Mouse (Mus musculus) CH12.LX (cell line): ENCODE measurements around the gene Atxn7l1. TPM values are rescaled to one million over a fixed set of nuclear protein-coding genes. Genes with fewer than 3 reads are reported as not detected.
A peak's percentile ranks its signal among the peaks of the same experiment; 100 is the strongest.

Experiments
- DNase-seq: peaks from one replicate; pipeline ENCODE4 v3.0.0-alpha.2; 2013; ENCODE audit errors: extremely low read depth
- H3K27ac ChIP-seq: 2 replicates; pipeline ENCODE4 v1.5.1; 2012; ENCODE audit warnings: low read depth, mild to moderate bottlenecking, control low read depth, moderate library complexity; ENCODE audit not compliant: insufficient read depth
- H3K27me3 ChIP-seq: replicated peaks from 2 replicates; pipeline ENCODE3; 2012; ENCODE audit warnings: inconsistent platforms
- H3K36me3 ChIP-seq, 2 experiments: replicated peaks in 1 of 2; 2 replicates each; pipeline versions ENCODE3 to v1.6.1; 2012; ENCODE audit warnings: inconsistent platforms in 1 of 2, low read length in 1 of 2, mild to moderate bottlenecking in 1 of 2, mixed read lengths in 1 of 2, moderate library complexity in 1 of 2; ENCODE audit not compliant: control insufficient read depth in 1 of 2, insufficient read depth in 1 of 2
- H3K4me1 ChIP-seq, 2 experiments: 2 replicates each; pipeline ENCODE4 v1.6.1; 2012; ENCODE audit warnings: inconsistent platforms in 1 of 2, moderate library complexity in 1 of 2; ENCODE audit not compliant: insufficient read depth in 2 of 2, control insufficient read depth in 1 of 2
- H3K4me2 ChIP-seq: 2 replicates; pipeline ENCODE4 v1.6.1; 2012; ENCODE audit warnings: low read depth, mild to moderate bottlenecking, control low read depth; ENCODE audit not compliant: poor library complexity, insufficient read depth, severe bottlenecking
- H3K4me3 ChIP-seq, 3 experiments: fragments of 150-350 bp in 1 of 3; sonication (generic) in 1 of 3; replicated peaks in 1 of 3; 2 replicates each; pipeline versions ENCODE3 to v1.5.1; 2011 to 2012; ENCODE audit warnings: low read depth in 2 of 3, low read length in 2 of 3, mild to moderate bottlenecking in 2 of 3, moderate library complexity in 2 of 3, control low read depth in 1 of 3, improper control_type of control experiment in 1 of 3, inconsistent platforms in 1 of 3, mixed read lengths in 1 of 3; ENCODE audit not compliant: poor library complexity in 1 of 3
- H3K79me2 ChIP-seq: replicated peaks from 2 replicates; pipeline ENCODE4 v1.6.1; 2012; ENCODE audit warnings: mild to moderate bottlenecking, moderate library complexity; ENCODE audit not compliant: control insufficient read depth, poor library complexity, insufficient read depth, severe bottlenecking; ENCODE audit errors: extremely low read depth
- H3K9ac ChIP-seq: 2 replicates; pipeline ENCODE4 v1.6.1; 2012; ENCODE audit warnings: low read depth, mild to moderate bottlenecking, control low read depth, moderate library complexity; ENCODE audit not compliant: insufficient read depth
- H3K9me3 ChIP-seq: replicated peaks from 2 replicates; pipeline ENCODE3; 2012; ENCODE audit warnings: low read length, inconsistent platforms, mixed read lengths
- BHLHE40 ChIP-seq: IDR thresholded peaks from 2 replicates; pipeline ENCODE4 v1.6.1; 2011; ENCODE audit warnings: mild to moderate bottlenecking, low read depth, low read length, improper control_type of control experiment
- CHD1 ChIP-seq: IDR thresholded peaks from 2 replicates; pipeline ENCODE4 v1.6.1; 2012; ENCODE audit warnings: low read depth, low read length, improper control_type of control experiment, inconsistent platforms
- CHD2 ChIP-seq: IDR thresholded peaks from 2 replicates; pipeline ENCODE4 v1.6.1; 2011; ENCODE audit warnings: low read length, improper control_type of control experiment
- CTCF ChIP-seq, 2 experiments: IDR thresholded peaks in 1 of 2; conservative IDR thresholded peaks in 1 of 2; 2 replicates each; pipeline ENCODE4 v1.5.1; 2011 to 2012; ENCODE audit warnings: low read depth in 2 of 2, low read length in 2 of 2, improper control_type of control experiment in 1 of 2, inconsistent platforms in 1 of 2, mild to moderate bottlenecking in 1 of 2, moderate library complexity in 1 of 2
- ELF1 ChIP-seq: IDR thresholded peaks from 2 replicates; pipeline ENCODE4 v1.6.1; 2014; ENCODE audit warnings: low read depth, mild to moderate bottlenecking, inconsistent platforms, low read length, improper control_type of control experiment
- JUN ChIP-seq: IDR thresholded peaks from 2 replicates; pipeline ENCODE4 v1.6.1; 2011; ENCODE audit warnings: low read depth, mild to moderate bottlenecking, low read length, improper control_type of control experiment, moderate library complexity; ENCODE audit not compliant: insufficient read depth
- JUND ChIP-seq: conservative IDR thresholded peaks from 2 replicates; pipeline ENCODE4 v1.6.1; 2011; ENCODE audit warnings: low read depth, low read length, improper control_type of control experiment
- MAX ChIP-seq: IDR thresholded peaks from 2 replicates; pipeline ENCODE4 v1.6.1; 2011; ENCODE audit warnings: low read length, improper control_type of control experiment
- MXI1 ChIP-seq: IDR thresholded peaks from 2 replicates; pipeline ENCODE4 v1.6.1; 2011; ENCODE audit warnings: mild to moderate bottlenecking, low read depth, low read length, improper control_type of control experiment
- MYC ChIP-seq: IDR thresholded peaks from 2 replicates; pipeline ENCODE4 v1.6.1; 2011; ENCODE audit warnings: low read depth, mild to moderate bottlenecking, improper control_type of control experiment, low read length
- POLR2AphosphoS2 ChIP-seq: IDR thresholded peaks from 2 replicates; pipeline ENCODE4 v1.6.1; 2011; ENCODE audit warnings: low read depth, low read length, improper control_type of control experiment
- UBTF ChIP-seq: IDR thresholded peaks from 2 replicates; pipeline ENCODE4 v1.6.1; 2012; ENCODE audit warnings: low read depth, mild to moderate bottlenecking, inconsistent platforms, low read length, improper control_type of control experiment, moderate library complexity
- USF1 ChIP-seq: IDR thresholded peaks from 2 replicates; pipeline ENCODE4 v1.6.1; 2014; ENCODE audit warnings: low read depth, mild to moderate bottlenecking, inconsistent platforms, low read length, improper control_type of control experiment
- USF2 ChIP-seq: conservative IDR thresholded peaks from 2 replicates; pipeline ENCODE4 v1.6.1; 2011; ENCODE audit warnings: low read depth, low read length, improper control_type of control experiment
- dilution Hi-C: fragments of 300-500 bp; cut with MboI; formaldehyde crosslinking; loops from 2 replicates; pipeline ENCODE4 v1.14.3; 2020; ENCODE audit warnings: low sequenced_read_pairs; ENCODE audit not compliant: extremely low pct_unique_long_range_greater_than_20kb, extremely low pct_ligation_motif_present
- in situ Hi-C: fragments of 300-500 bp; cut with MboI; formaldehyde crosslinking; loops from 3 replicates; pipeline ENCODE4 v1.14.3; 2019; ENCODE audit warnings: low sequenced_read_pairs, low pct_ligation_motif_present, low pct_unique_long_range_greater_than_20kb, mixed read lengths
- polyA plus RNA-seq: library from polyadenylated mRNA; unstranded; fragments of >175 nt; gene quantifications from 2 replicates; pipeline ENCODE4 v1.2.1, GENCODE M21; 2012; ENCODE audit warnings: low read depth; ENCODE audit not compliant: insufficient read length
- total RNA-seq, 2 experiments: library from RNA; depleted of rRNA; stranded (reverse); fragments of 300-350 nt in 1 of 2; fragments of >200 nt in 1 of 2; gene quantifications; 2 replicates each; pipeline ENCODE4 v1.2.3; 2012 to 2014

Atxn7l1 gene
- total and polyA plus RNA-seq, 3 experiments: 8.6 to 55.7 (median 9.0) TPM

DNA sequence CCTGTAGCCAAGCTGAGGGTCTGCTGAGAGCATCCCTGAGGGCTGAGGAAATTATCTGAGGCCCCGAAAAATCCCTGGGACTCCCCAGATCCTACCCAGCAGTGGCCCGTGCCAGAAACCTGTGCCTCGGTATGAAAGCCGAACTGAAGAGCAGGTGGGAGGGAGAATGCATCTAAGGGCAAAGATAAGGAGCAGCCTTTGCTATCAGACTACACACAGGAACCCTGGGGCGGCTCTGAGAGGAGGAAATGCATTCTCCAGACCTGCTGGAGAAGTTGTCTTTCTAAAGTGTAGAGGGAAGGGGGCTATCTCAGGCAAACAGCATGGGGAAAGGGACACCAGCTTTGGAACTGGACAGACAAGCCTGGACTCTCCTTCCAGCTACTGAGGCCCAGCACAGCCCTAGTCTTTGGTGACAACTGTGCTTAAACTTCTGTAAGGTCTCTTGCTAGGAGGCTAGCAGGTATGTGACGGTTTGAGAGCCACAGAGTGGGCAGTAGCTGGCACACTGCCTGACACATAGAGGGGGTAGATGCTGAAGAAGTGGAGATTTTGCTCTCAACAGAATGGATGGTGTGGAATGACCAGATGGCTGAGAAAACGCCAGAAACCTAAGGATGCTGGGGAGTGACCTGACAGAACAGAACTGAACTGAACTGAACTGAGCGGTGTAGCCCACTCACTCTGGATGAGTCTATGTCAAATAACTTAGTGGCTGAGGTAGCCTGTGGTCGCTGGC, 170.5 kb downstream of the Atxn7l1 start:
- H3K27me3 ChIP-seq: no peaks in the 10 kb centered on the region
- H3K4me2 ChIP-seq: no peak overlapping the region
- no peaks in the 10 kb centered on the region for H3K9me3 ChIP-seq
- H3K9ac ChIP-seq: no peak overlapping the region
- DNase-seq: no peak
- in situ Hi-C loops: no loop called here
- H3K79me2 ChIP-seq: no peaks in the 10 kb centered on the region
- H3K27ac ChIP-seq: no peak overlapping the region
- H3K4me1 ChIP-seq: peaks cover 7 to 42% of the 10 kb centered on the region in 2 experiments; a peak in 3 of 4 replicates
- H3K4me3 ChIP-seq: no peak overlapping the region
- peaks cover 7 to 55% of the 10 kb centered on the region in 2 experiments for H3K36me3 ChIP-seq
- dilution Hi-C loops: no loop called here
- TF ChIP-seq BHLHE40: 0 out of 2 replicates have a peak, but pooled peaks have one; percentile 18
- no peak for TF ChIP-seq CHD1

DNA sequence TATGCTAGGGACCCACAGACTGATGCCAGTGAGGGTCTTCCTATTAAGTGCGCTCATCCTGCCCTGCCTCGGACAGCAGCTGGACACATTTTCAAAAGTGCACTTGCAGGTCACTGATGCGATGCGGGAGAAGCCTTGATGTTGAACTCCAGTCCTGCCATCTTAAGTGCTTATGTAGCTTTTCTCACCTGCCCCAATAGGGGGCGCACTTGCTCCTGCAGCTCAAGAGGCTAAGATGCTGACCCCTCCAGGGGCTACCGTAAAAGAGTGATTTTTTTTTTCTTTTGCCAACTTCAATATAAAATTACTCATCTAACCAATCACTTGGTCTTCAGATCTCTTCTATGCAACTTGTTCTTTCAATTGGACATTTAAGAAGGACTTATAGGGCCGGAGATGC, 175.1 kb downstream of the Atxn7l1 start:
- Histone ChIP-seq H3K4me2 (no peak overlapping the region), H3K9ac (no peak overlapping the region), H3K9me3 (no peaks in the 10 kb centered on the region), H3K27ac (no peak overlapping the region), H3K79me2 (no peaks in the 10 kb centered on the region), H3K4me3 (no peak overlapping the region), H3K27me3 (no peaks in the 10 kb centered on the region), H3K36me3 (peaks cover 25 to 71% of the 10 kb centered on the region in 2 experiments), H3K4me1 (peaks cover 4 to 19% of the 10 kb centered on the region in 2 experiments; a peak in 3 of 4 replicates)
- no peak for DNase-seq
- TF ChIP-seq ELF1: no peak
- peak; percentile 55 to 56 for TF ChIP-seq CTCF (conservative IDR thresholded peaks at IDR 0.05 in 1 of 2, IDR thresholded peaks at IDR 0.05 in 1 of 2; ENCODE audit: low read depth in 2 of 2, low read length in 2 of 2)
- dilution Hi-C loops: no loop called here
- in situ Hi-C loops: no loop called here

DNA sequence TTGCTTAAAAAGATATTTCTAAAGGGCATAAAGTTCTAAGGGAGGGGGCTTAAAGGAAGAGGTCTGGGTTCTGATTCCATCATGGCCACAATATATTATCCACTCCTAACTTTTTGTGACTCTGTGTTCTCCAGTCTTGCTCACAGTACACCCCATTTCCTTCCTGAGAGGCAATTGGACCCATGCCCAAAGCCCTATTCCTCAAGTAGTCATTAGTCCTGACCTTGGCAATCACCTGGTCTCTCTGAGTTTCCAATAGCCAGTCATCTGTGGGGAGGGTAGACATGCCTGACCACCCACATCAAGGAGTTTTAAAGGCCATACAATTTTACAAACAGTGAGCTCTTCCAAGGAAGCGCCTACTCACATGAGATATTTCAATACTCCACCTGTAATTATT, 176.3 kb downstream of the Atxn7l1 start:
- TF ChIP-seq MYC (no peak), JUN (no peak), JUND (no peak), USF2 (no peak), MAX (no peak), MXI1 (no peak), CTCF (conservative IDR thresholded peaks at IDR 0.05 in 1 of 2, IDR thresholded peaks at IDR 0.05 in 1 of 2; ENCODE audit: low read depth in 2 of 2, low read length in 2 of 2) (no peak), UBTF (no peak), CHD2 (no peak), USF1 (no peak), POLR2AphosphoS2 (no peak), ELF1 (no peak)
- no peak overlapping the region for H3K4me3 ChIP-seq
- in situ Hi-C loops: no loop called here
- peaks cover 29 to 71% of the 10 kb centered on the region in 2 experiments for H3K36me3 ChIP-seq
- H3K27me3 ChIP-seq: no peaks in the 10 kb centered on the region
- no peaks in the 10 kb centered on the region for H3K79me2 ChIP-seq
- no peak overlapping the region for H3K9ac ChIP-seq
- no peaks in the 10 kb centered on the region for H3K9me3 ChIP-seq
- H3K4me1 ChIP-seq: peaks cover 4 to 16% of the 10 kb centered on the region in 2 experiments; a peak in 3 of 4 replicates
- H3K4me2 ChIP-seq: no peak overlapping the region
- dilution Hi-C loops: no loop called here
- no peak for DNase-seq
- no peak overlapping the region for H3K27ac ChIP-seq
